Mouse (Mus musculus) urinary bladder, postnatal 4 days (tissue): ENCODE measurements around the gene Ktn1.

Experiments
- DNase-seq, 2 experiments: peaks; one replicate each; pipeline ENCODE4 v3.0.0; 2021 to 2022; ENCODE audit warnings: low spot score in 2 of 2

Gene Ktn1

DNA sequence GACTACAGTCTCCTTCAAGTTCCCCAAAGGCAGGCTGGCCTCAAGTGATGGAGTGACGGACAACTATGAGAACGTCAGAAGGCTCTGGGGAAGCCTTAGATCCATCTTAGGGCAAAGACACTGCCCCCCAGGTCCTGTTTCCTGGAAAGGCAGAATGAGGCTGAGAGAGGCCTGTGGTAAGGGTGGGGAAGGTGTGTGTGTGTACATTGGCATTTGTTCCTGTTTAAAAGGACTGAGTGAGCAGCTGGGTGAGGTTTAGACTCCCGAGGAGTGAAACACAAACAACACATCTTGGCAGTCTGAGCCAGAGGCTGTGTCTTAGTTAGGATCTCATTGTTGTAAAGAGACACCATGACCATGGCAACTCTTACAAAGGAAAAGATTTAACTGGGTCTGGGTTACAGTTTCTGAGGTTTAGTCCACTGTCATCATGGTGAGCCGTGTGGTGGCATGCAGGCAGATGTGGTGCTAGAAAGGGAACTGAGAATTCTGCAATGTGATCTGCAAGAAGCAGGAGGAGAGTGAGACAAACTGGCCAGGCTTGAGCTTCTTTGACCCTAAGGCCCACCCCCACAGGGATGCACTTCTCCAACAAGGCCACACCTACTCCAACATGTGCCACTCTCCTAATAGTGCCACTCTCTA lies 106.1 kb downstream of the Ktn1 start:
- DNase-seq = no peak

DNA sequence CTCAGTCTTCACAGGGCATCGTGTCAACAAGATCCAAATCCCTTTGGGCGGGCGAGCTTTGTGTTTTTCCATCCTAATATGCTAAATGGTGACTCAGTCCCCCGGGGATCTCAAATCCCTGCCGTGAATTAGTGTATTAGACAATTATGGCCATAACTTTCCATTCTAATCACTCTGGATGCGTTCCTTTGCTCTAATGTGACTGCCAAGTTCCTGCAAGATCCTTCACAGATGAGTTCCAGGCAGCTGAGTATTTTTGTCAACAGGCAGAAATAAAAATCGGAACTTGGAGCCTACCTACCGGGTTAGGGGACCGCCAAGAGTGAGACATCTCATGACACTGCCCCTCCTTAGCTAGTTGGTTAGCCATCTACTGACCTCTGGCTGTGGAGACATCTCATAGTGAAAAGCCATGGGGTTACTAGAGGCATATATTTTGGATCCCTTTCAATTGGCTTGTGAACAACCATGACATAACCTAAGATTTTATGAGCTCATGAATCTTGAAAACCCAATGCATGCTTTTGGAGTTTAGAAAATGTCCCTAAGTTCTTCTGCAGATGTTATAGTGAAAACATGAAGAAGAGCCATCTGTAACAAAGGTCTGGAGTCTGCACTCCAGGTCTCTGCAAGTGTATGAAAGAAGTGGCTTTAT lies 108.3 kb downstream of the Ktn1 start:
- DNase-seq = peak in 1 of 2 experiments; percentile 30

- no peak for DNase-seq
These were observed 116.9 kb downstream of the Ktn1 start for GRCm38 (mm10) chr14:47765192-47765591.

- no peak for DNase-seq
These were observed 117.5 kb downstream of the Ktn1 start for GRCm38 (mm10) chr14:47765796-47766195.

DNA sequence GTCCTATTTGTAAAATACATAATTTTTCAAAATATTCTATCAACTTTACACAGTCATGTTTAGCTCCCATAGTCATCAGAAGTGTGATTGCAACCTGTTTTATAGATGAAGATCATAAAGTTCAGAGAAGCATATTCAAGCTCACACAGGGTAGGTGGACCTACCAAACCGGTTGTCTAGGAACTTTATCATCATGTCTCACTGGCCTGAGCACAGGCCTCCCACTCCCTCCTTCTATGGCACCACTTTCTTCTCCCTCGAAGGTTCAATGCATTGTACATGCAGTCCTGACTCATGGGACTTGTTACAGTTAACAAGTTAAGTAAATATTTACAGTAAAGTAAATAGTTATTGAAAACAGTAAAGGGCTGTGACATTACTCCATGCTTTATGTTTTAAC lies 118.1 kb downstream of the Ktn1 start:
- no peak for DNase-seq

- DNase-seq = no peak
These were observed 123.2 kb downstream of the Ktn1 start for GRCm38 (mm10) chr14:47771496-47771895.

GRCm38 (mm10) chr14:47775543-47775942 lies 127.3 kb downstream of the Ktn1 start:
- no peak for DNase-seq

DNA sequence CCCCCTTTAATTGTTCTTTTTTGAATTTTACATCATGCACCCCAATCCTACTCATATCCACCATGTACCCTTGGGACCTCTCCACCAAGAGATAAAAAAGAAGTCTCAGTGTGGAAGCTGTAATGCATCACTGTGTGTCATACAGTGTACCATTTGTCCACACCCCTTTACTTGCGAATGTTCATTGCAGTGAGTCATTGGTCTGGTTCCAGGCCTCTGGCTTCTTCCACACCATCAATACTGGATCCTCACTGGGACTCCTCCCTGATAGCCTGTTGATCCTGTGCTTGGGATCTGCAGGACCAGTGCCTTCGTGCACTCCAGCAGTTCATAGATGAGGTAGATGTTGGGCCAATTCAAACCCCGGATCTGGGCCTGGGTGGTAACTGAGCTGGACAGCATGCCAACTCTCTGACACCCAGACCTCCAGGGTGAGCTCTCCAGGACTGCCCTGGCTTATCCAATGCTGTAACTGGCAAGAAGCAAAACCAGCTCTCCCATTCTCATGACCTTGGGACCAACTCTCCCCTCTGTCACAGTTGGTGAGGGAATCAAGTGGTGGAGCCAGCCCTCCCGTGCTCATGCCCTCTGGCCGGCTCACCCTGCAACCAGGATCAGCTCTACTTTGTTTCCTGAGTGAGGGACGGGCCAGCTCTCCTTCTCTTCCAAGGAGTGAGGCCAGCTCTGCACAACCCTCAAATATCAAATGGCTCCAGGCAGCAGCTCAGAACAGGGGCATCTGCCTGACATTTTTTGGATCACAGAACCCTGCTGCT lies 128.2 kb downstream of the Ktn1 start:
- DNase-seq = no peak

DNA sequence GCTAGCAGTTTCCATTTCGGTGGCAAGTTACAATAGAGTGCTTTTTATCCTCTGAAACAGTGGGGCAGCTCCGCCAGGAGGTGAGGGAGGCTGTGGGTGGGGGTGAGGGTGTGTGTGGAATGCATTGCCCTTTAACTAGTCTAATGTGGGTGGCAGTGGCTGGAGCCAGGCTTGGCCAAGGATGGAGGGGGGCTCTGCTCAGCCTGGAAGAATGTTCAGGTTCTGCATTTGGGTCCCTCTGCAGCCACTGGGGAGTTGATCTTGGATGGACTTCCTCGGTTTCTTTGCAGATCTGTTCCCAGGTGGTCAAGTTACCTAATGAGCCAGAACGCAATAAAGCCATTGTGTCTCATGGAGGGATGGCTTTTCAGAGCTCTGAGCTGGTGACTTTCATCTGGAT lies 137.9 kb downstream of the Ktn1 start:
- DNase-seq = no peak
